ENCODE assay signal across 20 mouse cellular contexts in genomic region chr6:55498753-55499152, GRCm38 (mm10).
"Had no signal": no experiment of that assay in that cellular context is flagged by ENCODE, and none has a peak within 500 bp of the region (broad histone marks: within the 10 kb centered on the region; RNA-seq: fewer than 3 reads in every experiment).

No protein-coding gene starts in this region.

- H3K9ac ChIP-seq: forebrain, postnatal 0 days; heart, embryonic 12.5 days; hindbrain, embryonic 13.5 days; hindbrain, embryonic 15.5 days; limb, embryonic 12.5 days had no signal

- H3K27ac ChIP-seq: heart, embryonic 10.5 days; hindbrain, embryonic 13.5 days; hindbrain, embryonic 15.5 days; hindbrain, postnatal 0 days; layer of hippocampus, adult 2 months; left cerebral cortex, adult 2 months; limb, embryonic 10.5 days; limb, embryonic 12.5 days had no signal

- H3K4me1 ChIP-seq: heart, embryonic 10.5 days; heart, embryonic 12.5 days; hindbrain, embryonic 15.5 days; limb, embryonic 10.5 days; limb, embryonic 12.5 days had no signal

- H3K4me3 ChIP-seq: heart, embryonic 10.5 days; heart, embryonic 12.5 days; hindbrain, embryonic 13.5 days; hindbrain, embryonic 15.5 days; layer of hippocampus, adult 2 months; left cerebral cortex, adult 2 months; limb, embryonic 10.5 days; limb, embryonic 12.5 days had no signal

- H3K27me3 ChIP-seq: hindbrain, embryonic 13.5 days; hindbrain, embryonic 15.5 days; limb, embryonic 12.5 days had no signal

- DNase-seq: forebrain, postnatal 0 days; gastrocnemius, postnatal 14 days; gastrocnemius, postnatal 36 days; heart, adult 18-20 months; heart, postnatal 10 days; kidney, adult 18-20 months; kidney, adult 8-10 months; kidney, postnatal 10 days; kidney, postnatal 4 days; liver had no signal

- H3K9me3 ChIP-seq: heart, embryonic 10.5 days; heart, embryonic 12.5 days; hindbrain, embryonic 13.5 days; hindbrain, embryonic 15.5 days; limb, embryonic 10.5 days; limb, embryonic 12.5 days had no signal

- H3K36me3 ChIP-seq: heart, embryonic 10.5 days; heart, embryonic 12.5 days; limb, embryonic 10.5 days; limb, embryonic 12.5 days had no signal

- H3K4me2 ChIP-seq: heart, embryonic 12.5 days; hindbrain, embryonic 13.5 days; hindbrain, embryonic 15.5 days; limb, embryonic 12.5 days; liver, embryonic 11.5 days had no signal

- ATAC-seq: forebrain, postnatal 0 days; hindbrain, postnatal 0 days had no signal
